Mouse (Mus musculus): ENCODE results near the gene Scd3. TPM values are rescaled to one million over a fixed set of nuclear protein-coding genes. Genes with fewer than 3 reads are reported as not detected.
A peak's percentile ranks its signal among the peaks of the same experiment; 100 is the strongest.

Gene Scd3
- polyA plus RNA-seq, 1 experiment from 2014 or later = 1.1 TPM

GRCm38 (mm10) chr19:44283157-44284024 is 80.3 kb downstream of the Scd3 start:
- H3K4me3 ChIP-seq (ENCODE audit: low read depth, low read length) = peak overlapping the region; percentile 10; the same call in 1 of the 2 replicates
- no peaks in the 10 kb centered on the region for H3K27me3 ChIP-seq (ENCODE audit: control insufficient read depth, insufficient read depth, low read length)
- H3K4me1 ChIP-seq (replicated peaks; ENCODE audit: control insufficient read depth, insufficient read depth, low read length) = peaks cover 14% of the 10 kb centered on the region
- no peak for DNase-seq (ENCODE audit: low spot score)
- peak overlapping the region; percentile 87 for H3K27ac ChIP-seq (ENCODE audit: low read depth, low read length)
- H3K9me3 ChIP-seq (ENCODE audit: control insufficient read depth, low read length) = no peaks in the 10 kb centered on the region
- H3K9ac ChIP-seq (ENCODE audit: low read depth, low read length) = peak overlapping the region; percentile 29; the same call in 1 of the 2 replicates
- no peak; the same call in 1 of the 2 replicates for ATAC-seq (ENCODE audit: low FRiP score)
- no peaks in the 10 kb centered on the region for H3K36me3 ChIP-seq (ENCODE audit: control insufficient read depth, insufficient read depth, low read length)
- H3K4me2 ChIP-seq (replicated peaks; ENCODE audit: low read depth, low read length) = peak overlapping the region; percentile 36
- 31% methylated on average over 15 of the region's 15 CpGs for WGBS

- WGBS = under 1% methylated on average over 38 of the region's 38 CpGs
- H3K4me1 ChIP-seq (replicated peaks; ENCODE audit: control insufficient read depth, insufficient read depth, low read length) = peaks cover 14% of the 10 kb centered on the region
- ATAC-seq (ENCODE audit: low FRiP score) (peak; percentile 100), DNase-seq (ENCODE audit: low spot score) (peak; percentile 98)
- H3K27me3 ChIP-seq (ENCODE audit: control insufficient read depth, insufficient read depth, low read length) = no peaks in the 10 kb centered on the region
- H3K4me2 ChIP-seq (replicated peaks; ENCODE audit: low read depth, low read length) = peak overlapping the region; percentile 74
- H3K9ac ChIP-seq (ENCODE audit: low read depth, low read length) = peak overlapping the region; percentile 64
- H3K27ac ChIP-seq (ENCODE audit: low read depth, low read length) = peak overlapping the region; percentile 93
- no peaks in the 10 kb centered on the region for H3K36me3 ChIP-seq (ENCODE audit: control insufficient read depth, insufficient read depth, low read length)
- peak overlapping the region; percentile 42 for H3K4me3 ChIP-seq (ENCODE audit: low read depth, low read length)
- no peaks in the 10 kb centered on the region for H3K9me3 ChIP-seq (ENCODE audit: control insufficient read depth, low read length)
Measured at GRCm38 (mm10) chr19:44284025-44284695, 81.1 kb downstream of the Scd3 start.

- ATAC-seq (ENCODE audit: low FRiP score) = peak; percentile 51
- H3K27ac ChIP-seq (ENCODE audit: low read depth, low read length) = peak overlapping the region; percentile 93
- H3K4me1 ChIP-seq (replicated peaks; ENCODE audit: control insufficient read depth, insufficient read depth, low read length) = peaks cover 14% of the 10 kb centered on the region
- peak overlapping the region; percentile 42 for H3K4me3 ChIP-seq (ENCODE audit: low read depth, low read length)
- peak overlapping the region; percentile 74 for H3K4me2 ChIP-seq (replicated peaks; ENCODE audit: low read depth, low read length)
- peak overlapping the region; percentile 64 for H3K9ac ChIP-seq (ENCODE audit: low read depth, low read length)
- 3% methylated on average over 11 of the region's 11 CpGs for WGBS
- no peaks in the 10 kb centered on the region for H3K27me3 ChIP-seq (ENCODE audit: control insufficient read depth, insufficient read depth, low read length)
- H3K9me3 ChIP-seq (ENCODE audit: control insufficient read depth, low read length) = no peaks in the 10 kb centered on the region
- H3K36me3 ChIP-seq (ENCODE audit: control insufficient read depth, insufficient read depth, low read length) = no peaks in the 10 kb centered on the region
- no peak for DNase-seq (ENCODE audit: low spot score)
Measured at GRCm38 (mm10) chr19:44284723-44285122, 81.7 kb downstream of the Scd3 start.

GRCm38 (mm10) chr19:44285554-44285953 is 82.5 kb downstream of the Scd3 start:
- H3K4me2 ChIP-seq (replicated peaks; ENCODE audit: low read depth, low read length) = no peak overlapping the region
- no peaks in the 10 kb centered on the region for H3K36me3 ChIP-seq (ENCODE audit: control insufficient read depth, insufficient read depth, low read length)
- H3K9ac ChIP-seq (ENCODE audit: low read depth, low read length) = no peak overlapping the region
- no peak for DNase-seq (ENCODE audit: low spot score)
- peaks cover 13% of the 10 kb centered on the region for H3K4me1 ChIP-seq (replicated peaks; ENCODE audit: control insufficient read depth, insufficient read depth, low read length)
- no peak overlapping the region for H3K4me3 ChIP-seq (ENCODE audit: low read depth, low read length)
- ATAC-seq (ENCODE audit: low FRiP score) = no peak
- no peaks in the 10 kb centered on the region for H3K9me3 ChIP-seq (ENCODE audit: control insufficient read depth, low read length)
- H3K27me3 ChIP-seq (ENCODE audit: control insufficient read depth, insufficient read depth, low read length) = no peaks in the 10 kb centered on the region
- 95% methylated on average over 8 of the region's 8 CpGs for WGBS
- no peak overlapping the region for H3K27ac ChIP-seq (ENCODE audit: low read depth, low read length)

- DNase-seq (ENCODE audit: low spot score) (no peak), ATAC-seq (ENCODE audit: low FRiP score) (no peak)
- 68% methylated on average over 2 of the region's 2 CpGs for WGBS
Measured at GRCm38 (mm10) chr19:44286109-44286508, 83.0 kb downstream of the Scd3 start.

GRCm38 (mm10) chr19:44287415-44288110 is 84.5 kb downstream of the Scd3 start:
- Histone ChIP-seq H3K27ac (ENCODE audit: low read depth, low read length) (no peak overlapping the region), H3K36me3 (ENCODE audit: control insufficient read depth, insufficient read depth, low read length) (no peaks in the 10 kb centered on the region), H3K4me1 (replicated peaks; ENCODE audit: control insufficient read depth, insufficient read depth, low read length) (peaks cover 18% of the 10 kb centered on the region), H3K9ac (ENCODE audit: low read depth, low read length) (no peak overlapping the region), H3K27me3 (ENCODE audit: control insufficient read depth, insufficient read depth, low read length) (no peaks in the 10 kb centered on the region), H3K9me3 (ENCODE audit: control insufficient read depth, low read length) (no peaks in the 10 kb centered on the region), H3K4me3 (ENCODE audit: low read depth, low read length) (no peak overlapping the region), H3K4me2 (replicated peaks; ENCODE audit: low read depth, low read length) (no peak overlapping the region)
- DNase-seq (ENCODE audit: low spot score) (no peak), ATAC-seq (ENCODE audit: low FRiP score) (no peak)
- WGBS = 83% methylated on average over 11 of the region's 11 CpGs

More at GRCm38 (mm10) chr19:44286109-44286508, 83.0 kb downstream of the Scd3 start:
- H3K4me1 ChIP-seq (replicated peaks; ENCODE audit: control insufficient read depth, insufficient read depth, low read length) = peaks cover 12% of the 10 kb centered on the region
- H3K9me3 ChIP-seq (ENCODE audit: control insufficient read depth, low read length) = no peaks in the 10 kb centered on the region
- H3K27ac ChIP-seq (ENCODE audit: low read depth, low read length) = no peak overlapping the region
- H3K27me3 ChIP-seq (ENCODE audit: control insufficient read depth, insufficient read depth, low read length) = no peaks in the 10 kb centered on the region
- no peak overlapping the region for H3K4me3 ChIP-seq (ENCODE audit: low read depth, low read length)
- no peak overlapping the region for H3K4me2 ChIP-seq (replicated peaks; ENCODE audit: low read depth, low read length)
- H3K9ac ChIP-seq (ENCODE audit: low read depth, low read length) = no peak overlapping the region
- H3K36me3 ChIP-seq (ENCODE audit: control insufficient read depth, insufficient read depth, low read length) = no peaks in the 10 kb centered on the region

- ATAC-seq (ENCODE audit: low FRiP score) (no peak), DNase-seq (ENCODE audit: low spot score) (no peak)
- no peak overlapping the region for H3K4me3 ChIP-seq (ENCODE audit: low read depth, low read length)
- peaks cover 10% of the 10 kb centered on the region for H3K4me1 ChIP-seq (replicated peaks; ENCODE audit: control insufficient read depth, insufficient read depth, low read length)
- peaks cover 9% of the 10 kb centered on the region for H3K36me3 ChIP-seq (ENCODE audit: control insufficient read depth, insufficient read depth, low read length)
- peak overlapping the region; percentile 55; the same call in 1 of the 2 replicates for H3K4me2 ChIP-seq (replicated peaks; ENCODE audit: low read depth, low read length)
- H3K27ac ChIP-seq (ENCODE audit: low read depth, low read length) = peak overlapping the region; percentile 95
- no peaks in the 10 kb centered on the region for H3K27me3 ChIP-seq (ENCODE audit: control insufficient read depth, insufficient read depth, low read length)
- 89% methylated on average over 2 of the region's 2 CpGs for WGBS
- no peaks in the 10 kb centered on the region for H3K9me3 ChIP-seq (ENCODE audit: control insufficient read depth, low read length)
- no peak overlapping the region; the same call in 1 of the 2 replicates for H3K9ac ChIP-seq (ENCODE audit: low read depth, low read length)
Measured at GRCm38 (mm10) chr19:44292083-44292482, 89.0 kb downstream of the Scd3 start.

GRCm38 (mm10) chr19:44292483-44292882 is 89.4 kb downstream of the Scd3 start:
- peak overlapping the region; percentile 55 for H3K4me2 ChIP-seq (replicated peaks; ENCODE audit: low read depth, low read length)
- WGBS = 60% methylated on average over 3 of the region's 3 CpGs
- H3K9ac ChIP-seq (ENCODE audit: low read depth, low read length) = peak overlapping the region; percentile 42
- H3K27me3 ChIP-seq (ENCODE audit: control insufficient read depth, insufficient read depth, low read length) = no peaks in the 10 kb centered on the region
- peaks cover 13% of the 10 kb centered on the region for H3K4me1 ChIP-seq (replicated peaks; ENCODE audit: control insufficient read depth, insufficient read depth, low read length)
- H3K27ac ChIP-seq (ENCODE audit: low read depth, low read length) = peak overlapping the region; percentile 95
- H3K36me3 ChIP-seq (ENCODE audit: control insufficient read depth, insufficient read depth, low read length) = peaks cover 9% of the 10 kb centered on the region
- no peaks in the 10 kb centered on the region for H3K9me3 ChIP-seq (ENCODE audit: control insufficient read depth, low read length)
- DNase-seq (ENCODE audit: low spot score) = no peak
- ATAC-seq (ENCODE audit: low FRiP score) = no peak
- H3K4me3 ChIP-seq (ENCODE audit: low read depth, low read length) = peak overlapping the region; percentile 99; the same call in 1 of the 2 replicates

Data from hindbrain, embryonic 11.5 days (tissue).